Mouse (Mus musculus) urinary bladder, adult 18-20 months (tissue): Measurements from ENCODE around the gene Cped1.

Experiments used
- DNase-seq, 2 experiments: peaks; one replicate each; pipeline ENCODE4 v3.0.0; 2022; ENCODE audit warnings: low spot score in 2 of 2, mixed read lengths in 2 of 2

Gene Cped1

GRCm38 (mm10) chr6:22292056-22292455, 306.3 kb downstream of the Cped1 start:
- no peak for DNase-seq

GRCm38 (mm10) chr6:22293922-22294321, 308.2 kb downstream of the Cped1 start:
- no peak for DNase-seq

DNA sequence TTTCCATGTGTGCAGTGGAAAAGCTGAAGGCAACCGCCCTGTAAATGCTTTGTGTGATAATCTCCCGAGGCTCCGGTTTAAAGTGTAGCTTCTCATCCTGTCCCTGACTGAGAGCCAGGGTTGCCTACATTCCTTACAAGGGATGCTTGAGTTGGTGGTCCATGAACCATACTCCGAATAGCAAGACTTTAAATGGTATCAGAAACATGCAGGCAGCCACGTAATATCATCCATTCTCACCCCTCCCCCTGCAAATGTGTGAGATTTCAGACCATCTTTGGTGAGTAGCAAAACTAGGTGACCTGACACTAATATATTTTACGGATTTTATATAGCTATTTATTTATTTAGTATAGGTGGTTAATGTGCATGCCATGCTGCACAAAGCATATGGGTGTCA, 311.3 kb downstream of the Cped1 start:
- no peak for DNase-seq

GRCm38 (mm10) chr6:22298059-22298458, 312.3 kb downstream of the Cped1 start:
- no peak for DNase-seq
